Mouse (Mus musculus): ENCODE measurements at regions not wholly inside any gene's neighbourhood (a gene's known extent, or its start where the extent isn't known, plus 50 kb on each side); places are given as distances from the start of the nearest gene placed in this dataset.

DNA sequence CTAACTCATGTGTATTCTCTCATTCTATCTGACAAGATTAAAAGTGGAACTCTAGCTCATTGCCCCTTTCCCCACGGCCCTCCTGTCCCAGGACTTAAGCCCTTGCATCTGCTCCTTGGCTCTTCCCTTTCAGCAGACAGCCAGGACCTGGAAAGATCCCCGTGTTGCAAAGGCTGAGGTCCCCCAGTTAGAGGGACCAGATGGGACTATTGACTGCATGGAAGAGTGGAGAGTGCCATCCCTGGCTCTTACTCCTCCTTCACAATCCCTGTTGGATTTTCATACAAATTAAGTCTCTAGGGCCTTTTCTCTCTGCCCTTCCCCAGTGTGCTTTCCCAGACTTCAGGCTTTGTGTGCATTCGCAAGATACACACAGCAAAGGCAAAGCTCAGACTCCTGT lies 71.6 kb upstream of the Pcdh8 start:
- in situ Hi-C loops (cut with MboI; ENCODE audit: low pct_ligation_motif_present, low pct_unique_long_range_greater_than_20kb, low sequenced_read_pairs), result no loop called here
- TF ChIP-seq SIN3A (IDR thresholded peaks at IDR 0.05; ENCODE audit: low read length) (no peak), ZC3H11A (IDR thresholded peaks at IDR 0.05; ENCODE audit: low read depth, low read length) (no peak), ZMIZ1 (IDR thresholded peaks at IDR 0.05; ENCODE audit: low read depth, low read length) (no peak), TBP (conservative IDR thresholded peaks at IDR 0.05; ENCODE audit: low read depth, low read length) (no peak), CHD2 (IDR thresholded peaks at IDR 0.05; ENCODE audit: low read length) (no peak), E2F4 (IDR thresholded peaks at IDR 0.05; ENCODE audit: insufficient replicate concordance, low read depth, low read length) (no peak), TCF12 (IDR thresholded peaks at IDR 0.05; ENCODE audit: low read depth, low read length) (no peak), PAX5 (IDR thresholded peaks at IDR 0.05; ENCODE audit: low read length) (no peak)
- H3K4me1 ChIP-seq (ENCODE audit: control insufficient read depth in 1 of 2, insufficient read depth in 2 of 2), result peaks cover 8 to 46% of the 10 kb centered on the region in 2 experiments; a peak in 3 of 4 replicates
- no peak overlapping the region for H3K4me2 ChIP-seq (ENCODE audit: insufficient read depth, low read depth, poor library complexity, severe bottlenecking)
- H3K27ac ChIP-seq (ENCODE audit: insufficient read depth, low read depth), result no peak overlapping the region
- H3K27me3 ChIP-seq (replicated peaks), result no peaks in the 10 kb centered on the region
- H3K9me3 ChIP-seq (replicated peaks; ENCODE audit: low read length), result no peaks in the 10 kb centered on the region
- peaks cover 13 to 18% of the 10 kb centered on the region in 2 experiments for H3K36me3 ChIP-seq (replicated peaks in 1 of 2; ENCODE audit: control insufficient read depth in 1 of 2, insufficient read depth in 1 of 2, low read length in 1 of 2)
- no peak overlapping the region for H3K9ac ChIP-seq (ENCODE audit: insufficient read depth, low read depth)
- no peaks in the 10 kb centered on the region; the same call in 1 of the 2 replicates for H3K79me2 ChIP-seq (replicated peaks; ENCODE audit: control insufficient read depth, extremely low read depth, insufficient read depth, poor library complexity, severe bottlenecking)
- dilution Hi-C loops (cut with MboI; ENCODE audit: extremely low pct_ligation_motif_present, extremely low pct_unique_long_range_greater_than_20kb, low sequenced_read_pairs), result no loop called here
- no peak for DNase-seq (ENCODE audit: extremely low read depth)
- no peak overlapping the region for H3K4me3 ChIP-seq (replicated peaks in 1 of 3; ENCODE audit: low read depth in 2 of 3, low read length in 2 of 3, poor library complexity in 1 of 3)

DNA sequence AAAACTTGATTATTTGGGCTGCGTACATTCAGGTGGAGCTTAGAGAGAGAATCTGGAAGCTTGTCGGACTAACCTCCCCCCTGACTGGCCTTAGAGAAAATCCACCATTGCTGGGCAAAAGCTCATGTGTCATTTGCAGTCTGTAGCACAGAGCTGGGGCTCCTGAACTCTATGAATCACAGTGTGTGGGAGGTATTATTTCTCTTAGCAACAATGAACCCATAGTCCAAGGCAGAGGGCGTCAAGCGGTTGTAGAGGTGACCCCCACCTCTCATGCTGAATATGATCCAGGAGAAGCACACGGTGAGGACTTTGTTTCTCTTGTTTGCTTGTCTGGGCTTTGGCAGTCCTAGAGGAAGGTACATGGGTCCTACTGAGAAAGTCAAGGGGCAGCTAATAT lies 66.0 kb upstream of the Pcdh8 start:
- H3K4me3 ChIP-seq (replicated peaks in 1 of 3; ENCODE audit: low read depth in 2 of 3, low read length in 2 of 3, poor library complexity in 1 of 3), result no peak overlapping the region
- DNase-seq (ENCODE audit: extremely low read depth), result no peak
- no peak overlapping the region for H3K9ac ChIP-seq (ENCODE audit: insufficient read depth, low read depth)
- H3K4me2 ChIP-seq (ENCODE audit: insufficient read depth, low read depth, poor library complexity, severe bottlenecking), result no peak overlapping the region
- H3K79me2 ChIP-seq (replicated peaks; ENCODE audit: control insufficient read depth, extremely low read depth, insufficient read depth, poor library complexity, severe bottlenecking), result peaks cover 2% of the 10 kb centered on the region; the same call in 1 of the 2 replicates
- no peaks in the 10 kb centered on the region for H3K9me3 ChIP-seq (replicated peaks; ENCODE audit: low read length)
- H3K4me1 ChIP-seq (ENCODE audit: control insufficient read depth in 1 of 2, insufficient read depth in 2 of 2), result peaks cover 0 to 12% of the 10 kb centered on the region in 2 experiments; a peak in 3 of 4 replicates
- TF ChIP-seq MAZ (IDR thresholded peaks at IDR 0.05; ENCODE audit: low read depth, low read length), result no peak
- no peak for TF ChIP-seq POLR2A (IDR thresholded peaks at IDR 0.05; ENCODE audit: low read depth, low read length)
- no peak for TF ChIP-seq BHLHE40 (IDR thresholded peaks at IDR 0.05; ENCODE audit: low read depth, low read length)
- no peak overlapping the region for H3K27ac ChIP-seq (ENCODE audit: insufficient read depth, low read depth)
- peaks cover 13 to 17% of the 10 kb centered on the region in 2 experiments for H3K36me3 ChIP-seq (replicated peaks in 1 of 2; ENCODE audit: control insufficient read depth in 1 of 2, insufficient read depth in 1 of 2, low read length in 1 of 2)
- in situ Hi-C loops (cut with MboI; ENCODE audit: low pct_ligation_motif_present, low pct_unique_long_range_greater_than_20kb, low sequenced_read_pairs) (no loop called here), dilution Hi-C loops (cut with MboI; ENCODE audit: extremely low pct_ligation_motif_present, extremely low pct_unique_long_range_greater_than_20kb, low sequenced_read_pairs) (no loop called here)
- no peaks in the 10 kb centered on the region for H3K27me3 ChIP-seq (replicated peaks)

DNA sequence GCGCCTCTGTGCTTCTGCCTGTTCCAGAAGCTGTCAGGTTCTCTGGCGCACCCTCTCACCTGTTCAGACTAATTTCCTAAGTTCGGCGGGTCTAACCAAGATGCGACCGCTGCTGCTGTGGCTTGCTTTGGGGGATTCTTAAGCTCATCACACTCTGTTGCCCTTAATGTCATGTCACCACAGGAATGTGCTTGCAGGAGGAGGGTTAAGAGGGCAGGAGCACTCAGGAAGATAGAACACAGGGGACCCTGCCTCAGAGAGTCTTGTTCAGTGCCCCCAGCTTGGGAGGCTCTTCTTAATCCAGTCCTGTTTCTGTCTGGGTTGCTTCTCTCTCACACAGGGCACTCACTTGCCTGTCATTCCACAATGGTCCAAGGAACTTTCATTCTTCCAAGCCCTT lies 65.1 kb upstream of the Pcdh8 start:
- in situ Hi-C loops (cut with MboI; ENCODE audit: low pct_ligation_motif_present, low pct_unique_long_range_greater_than_20kb, low sequenced_read_pairs), result no loop called here
- Histone ChIP-seq H3K27ac (ENCODE audit: insufficient read depth, low read depth) (no peak overlapping the region), H3K4me2 (ENCODE audit: insufficient read depth, low read depth, poor library complexity, severe bottlenecking) (no peak overlapping the region), H3K4me3 (replicated peaks in 1 of 3; ENCODE audit: low read depth in 2 of 3, low read length in 2 of 3, poor library complexity in 1 of 3) (no peak overlapping the region), H3K9me3 (replicated peaks; ENCODE audit: low read length) (no peaks in the 10 kb centered on the region), H3K27me3 (replicated peaks) (no peaks in the 10 kb centered on the region), H3K36me3 (replicated peaks in 1 of 2; ENCODE audit: control insufficient read depth in 1 of 2, insufficient read depth in 1 of 2, low read length in 1 of 2) (peaks cover 11 to 13% of the 10 kb centered on the region in 2 experiments), H3K79me2 (replicated peaks; ENCODE audit: control insufficient read depth, extremely low read depth, insufficient read depth, poor library complexity, severe bottlenecking) (peaks cover 2% of the 10 kb centered on the region; the same call in 1 of the 2 replicates), H3K9ac (ENCODE audit: insufficient read depth, low read depth) (no peak overlapping the region), H3K4me1 (ENCODE audit: control insufficient read depth in 1 of 2, insufficient read depth in 2 of 2) (peaks cover 0 to 12% of the 10 kb centered on the region in 2 experiments; a peak in 3 of 4 replicates)
- dilution Hi-C loops (cut with MboI; ENCODE audit: extremely low pct_ligation_motif_present, extremely low pct_unique_long_range_greater_than_20kb, low sequenced_read_pairs), result no loop called here
- no peak for TF ChIP-seq POLR2A (IDR thresholded peaks at IDR 0.05; ENCODE audit: low read depth, low read length)
- no peak for TF ChIP-seq ZC3H11A (IDR thresholded peaks at IDR 0.05; ENCODE audit: low read depth, low read length)
- TF ChIP-seq ELF1 (IDR thresholded peaks at IDR 0.05; ENCODE audit: low read depth, low read length), result no peak
- no peak for TF ChIP-seq IRF4 (IDR thresholded peaks at IDR 0.05; ENCODE audit: low read depth, low read length)
- TF ChIP-seq MAX (IDR thresholded peaks at IDR 0.05; ENCODE audit: low read length), result no peak
- DNase-seq (ENCODE audit: extremely low read depth), result no peak

Data from CH12.LX (cell line).